Mouse (Mus musculus): ENCODE measurements around the gene Itgal. TPM values are rescaled to one million over a fixed set of nuclear protein-coding genes. Genes with fewer than 3 reads are reported as not detected.

The Itgal gene
- polyA plus RNA-seq, 1 experiment from 2014 or later, result 0.80 TPM

- TF ChIP-seq CTCF (IDR thresholded peaks at IDR 0.05; ENCODE audit: low read depth) (0 out of 2 replicates have a peak, but pooled peaks have one; percentile 7), EP300 (optimal IDR thresholded peaks at IDR 0.05) (no peak)
- no peaks in the 10 kb centered on the region for H3K9me3 ChIP-seq (ENCODE audit: control insufficient read depth, low read length)
- no peak overlapping the region for H3K4me2 ChIP-seq (replicated peaks; ENCODE audit: low read depth)
- no peak overlapping the region for H3K27ac ChIP-seq (replicated peaks)
- ATAC-seq (ENCODE audit: low FRiP score, low TSS enrichment), result no peak
- no peaks in the 10 kb centered on the region for H3K27me3 ChIP-seq (ENCODE audit: control insufficient read depth, insufficient read depth, low read length)
- WGBS, result 86% methylated on average over 3 of the region's 3 CpGs
- no peaks in the 10 kb centered on the region for H3K4me1 ChIP-seq (replicated peaks; ENCODE audit: control insufficient read depth, insufficient read depth)
- no peaks in the 10 kb centered on the region for H3K36me3 ChIP-seq (ENCODE audit: control insufficient read depth, insufficient read depth, low read length)
- no peak overlapping the region for H3K9ac ChIP-seq (ENCODE audit: low read length)
- no peak overlapping the region for H3K4me3 ChIP-seq (ENCODE audit: low read depth, low read length)
- no peak for DNase-seq (ENCODE audit: low spot score)
These were observed 32.5 kb upstream of the Itgal start for GRCm38 (mm10) chr7:127263526-127263925.

GRCm38 (mm10) chr7:127270256-127270655, 25.8 kb upstream of the Itgal start:
- ATAC-seq (ENCODE audit: low FRiP score, low TSS enrichment) (0 out of 2 replicates have a peak, but pooled peaks have one; percentile 22), DNase-seq (ENCODE audit: low spot score) (no peak)
- no peak for TF ChIP-seq CTCF (IDR thresholded peaks at IDR 0.05; ENCODE audit: low read depth)
- no peak for TF ChIP-seq EP300 (optimal IDR thresholded peaks at IDR 0.05)
- Histone ChIP-seq H3K9ac (ENCODE audit: low read length) (no peak overlapping the region), H3K27me3 (ENCODE audit: control insufficient read depth, insufficient read depth, low read length) (no peaks in the 10 kb centered on the region), H3K4me1 (replicated peaks; ENCODE audit: control insufficient read depth, insufficient read depth) (no peaks in the 10 kb centered on the region), H3K36me3 (ENCODE audit: control insufficient read depth, insufficient read depth, low read length) (peaks cover 7% of the 10 kb centered on the region; the same call in 1 of the 2 replicates), H3K9me3 (ENCODE audit: control insufficient read depth, low read length) (no peaks in the 10 kb centered on the region), H3K4me3 (ENCODE audit: low read depth, low read length) (no peak overlapping the region), H3K27ac (replicated peaks) (no peak overlapping the region; the same call in 1 of the 2 replicates), H3K4me2 (replicated peaks; ENCODE audit: low read depth) (no peak overlapping the region)
- WGBS, result 70% methylated on average over 2 of the region's 2 CpGs

GRCm38 (mm10) chr7:127270666-127271065, 25.4 kb upstream of the Itgal start:
- WGBS, result 78% methylated on average over 5 of the region's 5 CpGs
- no peak for DNase-seq (ENCODE audit: low spot score)
- Histone ChIP-seq H3K27me3 (ENCODE audit: control insufficient read depth, insufficient read depth, low read length) (no peaks in the 10 kb centered on the region), H3K4me3 (ENCODE audit: low read depth, low read length) (no peak overlapping the region), H3K4me1 (replicated peaks; ENCODE audit: control insufficient read depth, insufficient read depth) (no peaks in the 10 kb centered on the region), H3K4me2 (replicated peaks; ENCODE audit: low read depth) (no peak overlapping the region), H3K9ac (ENCODE audit: low read length) (no peak overlapping the region), H3K36me3 (ENCODE audit: control insufficient read depth, insufficient read depth, low read length) (peaks cover 7% of the 10 kb centered on the region; the same call in 1 of the 2 replicates), H3K9me3 (ENCODE audit: control insufficient read depth, low read length) (no peaks in the 10 kb centered on the region), H3K27ac (replicated peaks) (peak overlapping the region; percentile 73; the same call in 1 of the 2 replicates)
- ATAC-seq (ENCODE audit: low FRiP score, low TSS enrichment), result peak; percentile 39; the same call in 1 of the 2 replicates
- TF ChIP-seq CTCF (IDR thresholded peaks at IDR 0.05; ENCODE audit: low read depth) (no peak), EP300 (optimal IDR thresholded peaks at IDR 0.05) (no peak)

- Histone ChIP-seq H3K9ac (ENCODE audit: low read length) (0 out of 2 replicates have a peak overlapping the region, but pooled peaks have one; percentile 27), H3K4me2 (replicated peaks; ENCODE audit: low read depth) (no peak overlapping the region; the same call in 1 of the 2 replicates), H3K27ac (replicated peaks) (peak overlapping the region; percentile 73), H3K36me3 (ENCODE audit: control insufficient read depth, insufficient read depth, low read length) (peaks cover 7% of the 10 kb centered on the region; the same call in 1 of the 2 replicates), H3K4me1 (replicated peaks; ENCODE audit: control insufficient read depth, insufficient read depth) (no peaks in the 10 kb centered on the region), H3K4me3 (ENCODE audit: low read depth, low read length) (no peak overlapping the region), H3K9me3 (ENCODE audit: control insufficient read depth, low read length) (no peaks in the 10 kb centered on the region), H3K27me3 (ENCODE audit: control insufficient read depth, insufficient read depth, low read length) (no peaks in the 10 kb centered on the region)
- TF ChIP-seq CTCF (IDR thresholded peaks at IDR 0.05; ENCODE audit: low read depth) (no peak), EP300 (optimal IDR thresholded peaks at IDR 0.05) (no peak)
- no peak for ATAC-seq (ENCODE audit: low FRiP score, low TSS enrichment)
- no peak for DNase-seq (ENCODE audit: low spot score)
- 97% methylated on average over 4 of the region's 4 CpGs for WGBS
These were observed 25.0 kb upstream of the Itgal start for GRCm38 (mm10) chr7:127271093-127271492.

GRCm38 (mm10) chr7:127272566-127272965, 23.5 kb upstream of the Itgal start:
- Histone ChIP-seq H3K4me1 (replicated peaks; ENCODE audit: control insufficient read depth, insufficient read depth) (no peaks in the 10 kb centered on the region), H3K27ac (replicated peaks) (no peak overlapping the region), H3K27me3 (ENCODE audit: control insufficient read depth, insufficient read depth, low read length) (no peaks in the 10 kb centered on the region), H3K4me2 (replicated peaks; ENCODE audit: low read depth) (peak overlapping the region; percentile 96), H3K36me3 (ENCODE audit: control insufficient read depth, insufficient read depth, low read length) (peaks cover 7% of the 10 kb centered on the region; the same call in 1 of the 2 replicates), H3K4me3 (ENCODE audit: low read depth, low read length) (peak overlapping the region; percentile 93), H3K9ac (ENCODE audit: low read length) (no peak overlapping the region), H3K9me3 (ENCODE audit: control insufficient read depth, low read length) (no peaks in the 10 kb centered on the region)
- WGBS, result 95% methylated on average over 15 of the region's 15 CpGs
- ATAC-seq (ENCODE audit: low FRiP score, low TSS enrichment) (no peak), DNase-seq (ENCODE audit: low spot score) (no peak)
- TF ChIP-seq CTCF (IDR thresholded peaks at IDR 0.05; ENCODE audit: low read depth) (no peak), EP300 (optimal IDR thresholded peaks at IDR 0.05) (no peak)

GRCm38 (mm10) chr7:127273118-127273923, 22.7 kb upstream of the Itgal start:
- peak; percentile 31 for ATAC-seq (ENCODE audit: low FRiP score, low TSS enrichment)
- 12% methylated on average over 50 of the region's 50 CpGs for WGBS
- Histone ChIP-seq H3K4me2 (replicated peaks; ENCODE audit: low read depth) (peak overlapping the region; percentile 96), H3K27ac (replicated peaks) (peak overlapping the region; percentile 92), H3K36me3 (ENCODE audit: control insufficient read depth, insufficient read depth, low read length) (peaks cover 7% of the 10 kb centered on the region; the same call in 1 of the 2 replicates), H3K4me3 (ENCODE audit: low read depth, low read length) (peak overlapping the region; percentile 93), H3K4me1 (replicated peaks; ENCODE audit: control insufficient read depth, insufficient read depth) (no peaks in the 10 kb centered on the region), H3K9ac (ENCODE audit: low read length) (peak overlapping the region; percentile 93), H3K27me3 (ENCODE audit: control insufficient read depth, insufficient read depth, low read length) (no peaks in the 10 kb centered on the region), H3K9me3 (ENCODE audit: control insufficient read depth, low read length) (no peaks in the 10 kb centered on the region)
- DNase-seq (ENCODE audit: low spot score), result peak; percentile 49
- peak; percentile 0; the same call in 1 of the 2 replicates for TF ChIP-seq CTCF (IDR thresholded peaks at IDR 0.05; ENCODE audit: low read depth)
- TF ChIP-seq EP300 (optimal IDR thresholded peaks at IDR 0.05), result no peak

Data from stomach, postnatal 0 days (tissue).